Mouse (Mus musculus): Measurements from ENCODE around the gene Syngap1. TPM values are rescaled to one million over a fixed set of nuclear protein-coding genes. Genes with fewer than 3 reads are reported as not detected.

Gene Syngap1
- polyA plus RNA-seq, 1 experiment from 2014 or later = 1.5 TPM

DNA sequence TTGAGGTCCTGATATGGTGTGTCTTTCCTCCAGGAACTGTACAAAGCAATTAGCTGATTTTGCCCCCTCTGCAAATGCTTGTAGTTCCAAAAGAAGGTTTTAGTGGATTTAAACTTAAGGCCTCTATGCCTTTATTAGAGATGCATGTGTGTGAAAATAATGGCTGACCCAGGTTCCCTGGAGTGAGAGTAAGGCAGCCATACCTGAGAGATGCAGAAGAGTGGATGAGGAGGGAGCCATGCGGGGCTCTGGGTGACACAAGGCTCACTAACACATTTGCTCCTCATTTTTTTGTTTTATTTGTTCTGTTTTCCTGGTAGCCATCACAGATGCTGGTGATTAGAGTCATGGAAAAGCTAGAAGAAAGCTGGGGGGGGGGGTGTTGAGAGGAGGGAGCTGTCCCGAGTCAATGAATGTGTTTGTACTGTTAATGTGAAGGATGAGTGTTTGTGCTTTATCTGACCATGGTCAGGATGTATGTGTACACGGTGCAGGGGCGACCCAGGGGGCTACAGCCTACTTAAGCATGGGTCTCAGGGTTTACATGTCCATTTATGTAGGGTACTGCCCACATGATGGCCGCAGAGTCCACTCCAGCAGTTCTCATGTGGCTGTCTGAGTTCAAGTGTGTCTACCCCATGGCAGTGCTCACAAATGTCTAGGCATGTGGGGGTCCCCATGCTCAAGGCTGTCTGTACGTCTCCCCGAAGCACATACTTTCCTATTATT lies 9.7 kb downstream of the Syngap1 start:
- H3K36me3 ChIP-seq = peaks cover 13% of the 10 kb centered on the region
- H3K4me1 ChIP-seq = peaks cover 90% of the 10 kb centered on the region
- DNase-seq (ENCODE audit: low spot score) = no peak

DNA sequence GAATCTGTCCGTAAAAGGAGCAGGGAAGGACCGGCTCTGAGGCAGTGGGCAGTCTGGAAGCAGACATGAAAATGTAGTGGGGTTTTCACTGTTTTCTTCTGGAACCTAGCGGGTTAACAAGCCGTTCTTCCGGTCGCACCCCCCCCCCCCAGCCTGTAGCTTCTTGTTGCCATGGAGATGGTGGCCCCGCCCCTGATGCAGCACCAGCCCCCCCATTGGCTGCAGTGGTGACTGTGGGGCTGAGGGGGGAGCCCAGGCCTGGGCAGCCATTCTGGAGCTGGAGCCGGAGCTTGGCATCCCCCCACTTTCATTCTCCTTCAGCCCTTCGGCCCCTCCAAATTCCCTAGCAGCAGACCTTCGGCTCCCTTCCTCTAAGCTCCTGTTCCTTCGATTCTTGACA lies 10.4 kb downstream of the Syngap1 start:
- under 1% methylated on average over 11 of the region's 11 CpGs for WGBS
- peak overlapping the region; percentile 80 for H3K4me3 ChIP-seq
- no peaks in the 10 kb centered on the region for H3K9me3 ChIP-seq (replicated peaks)
- H3K27me3 ChIP-seq (ENCODE audit: low read depth, poor library complexity, severe bottlenecking) = 0 out of 2 replicates have a peak, but pooled peaks cover 12% of the 10 kb centered on the region
- H3K4me1 ChIP-seq = peaks cover 83% of the 10 kb centered on the region
- peak; percentile 90 for DNase-seq (ENCODE audit: low spot score)
- peaks cover 20% of the 10 kb centered on the region for H3K36me3 ChIP-seq
- peak overlapping the region; percentile 87 for H3K27ac ChIP-seq (replicated peaks)

More for the DNA sequence above, 9.7 kb downstream of the Syngap1 start:
- 0 out of 2 replicates have a peak, but pooled peaks cover 12% of the 10 kb centered on the region for H3K27me3 ChIP-seq (ENCODE audit: low read depth, poor library complexity, severe bottlenecking)
- H3K4me3 ChIP-seq = peak overlapping the region; percentile 80
- 39% methylated on average over 7 of the region's 7 CpGs for WGBS
- peak overlapping the region; percentile 92 for H3K27ac ChIP-seq (replicated peaks)
- no peaks in the 10 kb centered on the region for H3K9me3 ChIP-seq (replicated peaks)

DNA sequence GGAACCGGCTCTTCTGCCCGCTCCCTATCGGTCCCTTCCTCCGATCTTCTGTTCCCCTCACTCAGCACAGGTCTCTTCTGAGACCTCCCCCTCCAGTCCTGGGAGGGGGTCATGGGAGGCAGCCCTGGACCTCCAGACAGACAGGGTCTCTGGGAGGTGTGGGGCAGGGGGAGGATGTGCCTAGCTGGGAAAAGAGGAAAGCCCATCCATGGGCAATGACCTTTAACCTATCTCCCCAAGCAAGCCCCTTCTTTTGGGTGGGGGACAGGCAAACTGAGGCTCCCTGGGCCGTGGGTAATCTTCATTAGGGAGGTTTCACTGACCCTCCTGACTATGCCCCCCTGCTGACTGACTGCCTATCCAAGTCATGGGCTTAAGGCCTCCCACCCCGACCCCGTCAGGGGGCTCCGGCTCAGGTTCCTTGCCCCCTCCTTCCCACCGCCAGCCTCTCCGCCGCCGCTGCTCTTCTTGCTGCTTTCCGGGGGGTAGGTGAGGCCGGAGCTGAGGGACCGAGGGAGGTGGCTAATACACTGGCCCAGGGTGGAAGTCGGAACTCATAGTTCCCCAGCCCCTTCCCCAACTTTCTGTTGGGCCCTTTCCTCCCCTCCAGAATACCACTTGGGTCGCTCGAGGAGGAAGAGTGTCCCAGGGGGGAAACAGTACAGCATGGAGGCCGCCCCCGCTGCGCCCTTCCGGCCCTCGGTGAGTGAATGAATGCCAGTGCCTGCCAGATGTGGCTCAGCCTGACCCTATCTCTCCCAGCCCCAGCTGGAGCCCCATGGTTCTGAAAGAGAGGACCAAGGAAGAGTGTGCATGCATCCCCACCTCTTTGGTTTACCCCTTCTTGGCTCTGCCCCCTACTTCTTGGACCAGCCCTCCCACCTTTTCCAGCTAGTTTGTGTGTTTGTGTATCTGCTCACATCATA lies 11.2 kb downstream of the Syngap1 start:
- H3K4me1 ChIP-seq = peaks cover 75% of the 10 kb centered on the region
- peak overlapping the region; percentile 87 for H3K27ac ChIP-seq (replicated peaks)

DNA sequence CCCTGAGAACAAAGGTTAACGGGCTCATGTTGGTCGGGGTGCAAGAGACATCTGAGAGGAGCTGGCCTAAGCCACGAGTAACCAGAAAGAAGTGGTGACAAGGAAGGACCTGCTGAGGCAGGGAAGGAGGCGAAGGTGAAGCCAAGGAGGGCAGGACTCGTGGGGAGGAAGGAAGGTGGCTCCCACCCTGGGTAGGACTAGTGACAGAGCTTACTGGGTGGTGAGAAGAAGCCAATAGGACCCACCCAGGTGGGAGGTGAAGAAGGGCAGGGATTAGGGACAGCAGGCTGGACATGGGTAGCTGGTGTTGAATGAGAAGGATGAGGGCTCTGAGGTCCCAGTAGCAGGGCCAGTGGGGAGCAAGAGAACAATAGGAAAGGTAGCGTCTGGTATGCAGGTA lies 12.1 kb downstream of the Syngap1 start:
- H3K9me3 ChIP-seq (replicated peaks) = no peaks in the 10 kb centered on the region
- H3K27me3 ChIP-seq (ENCODE audit: low read depth, poor library complexity, severe bottlenecking) = 0 out of 2 replicates have a peak, but pooled peaks cover 12% of the 10 kb centered on the region
- H3K4me1 ChIP-seq = peaks cover 66% of the 10 kb centered on the region
- peaks cover 38% of the 10 kb centered on the region for H3K36me3 ChIP-seq
- DNase-seq (ENCODE audit: low spot score) = no peak
- peak overlapping the region; percentile 80 for H3K4me3 ChIP-seq
- peak overlapping the region; percentile 87 for H3K27ac ChIP-seq (replicated peaks)
- WGBS = 15% methylated on average over 6 of the region's 6 CpGs

More for the DNA sequence above, 11.2 kb downstream of the Syngap1 start:
- H3K9me3 ChIP-seq (replicated peaks) = no peaks in the 10 kb centered on the region
- DNase-seq (ENCODE audit: low spot score) = peak; percentile 28
- peak overlapping the region; percentile 80 for H3K4me3 ChIP-seq
- H3K36me3 ChIP-seq = peaks cover 28% of the 10 kb centered on the region
- 0 out of 2 replicates have a peak, but pooled peaks cover 12% of the 10 kb centered on the region for H3K27me3 ChIP-seq (ENCODE audit: low read depth, poor library complexity, severe bottlenecking)
- WGBS = under 1% methylated on average over 23 of the region's 23 CpGs

DNA sequence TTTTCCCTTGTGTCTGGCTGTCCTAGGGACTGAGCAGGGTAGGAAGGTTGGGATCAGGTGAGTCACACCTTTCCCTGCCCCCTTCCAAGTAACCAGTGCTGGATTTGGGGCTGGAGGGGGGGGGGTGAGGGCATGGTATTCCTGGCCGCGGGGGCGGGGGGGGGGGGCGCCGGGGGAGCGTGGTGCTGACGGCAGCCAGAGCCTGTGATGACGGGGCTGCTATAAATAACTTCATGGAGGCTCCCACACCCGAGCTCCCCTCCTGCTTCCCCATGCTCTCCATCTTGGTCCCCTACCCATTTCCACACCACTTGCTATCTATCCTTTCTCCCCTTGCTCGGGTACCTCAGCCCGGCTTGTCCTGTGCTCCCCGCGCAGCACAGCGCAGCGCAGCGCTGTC lies 12.7 kb downstream of the Syngap1 start:
- Histone ChIP-seq H3K36me3 (peaks cover 43% of the 10 kb centered on the region), H3K27ac (replicated peaks) (peak overlapping the region; percentile 64), H3K9me3 (replicated peaks) (no peaks in the 10 kb centered on the region), H3K27me3 (ENCODE audit: low read depth, poor library complexity, severe bottlenecking) (0 out of 2 replicates have a peak, but pooled peaks cover 12% of the 10 kb centered on the region), H3K4me1 (peaks cover 62% of the 10 kb centered on the region), H3K4me3 (peak overlapping the region; percentile 80)
- 16% methylated on average over 15 of the region's 16 CpGs for WGBS
- DNase-seq (ENCODE audit: low spot score) = no peak

DNA sequence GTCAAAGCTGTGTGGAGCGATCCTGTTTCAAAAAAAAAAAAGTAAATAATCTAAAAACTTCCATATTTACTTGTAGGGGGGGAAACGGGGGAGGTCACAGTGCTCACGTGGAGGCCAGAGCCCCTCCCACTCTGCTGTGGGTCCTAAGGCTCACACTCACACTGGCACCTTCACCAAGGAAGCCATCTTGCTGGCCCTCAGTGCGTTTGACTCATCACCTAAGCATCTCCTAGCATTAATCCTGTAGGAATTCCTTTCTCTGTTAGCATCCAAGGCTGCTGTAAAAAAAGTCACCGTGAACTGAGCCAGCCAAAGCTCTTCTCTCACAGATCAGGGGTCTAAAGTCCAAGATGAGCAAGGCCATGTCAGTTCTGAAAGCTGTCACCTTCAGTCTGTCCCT lies 15.3 kb downstream of the Syngap1 start:
- 85% methylated on average over 5 of the region's 5 CpGs for whole genome bisulfite sequencing
- Histone ChIP-seq H3K9me3 (replicated peaks) (no peaks in the 10 kb centered on the region), H3K4me1 (peaks cover 36% of the 10 kb centered on the region), H3K36me3 (peaks cover 69% of the 10 kb centered on the region), H3K4me3 (no peak overlapping the region), H3K27ac (replicated peaks) (no peak overlapping the region), H3K27me3 (ENCODE audit: low read depth, poor library complexity, severe bottlenecking) (0 out of 2 replicates have a peak, but pooled peaks cover 12% of the 10 kb centered on the region)
- no peak for DNase-seq (ENCODE audit: low spot score)

DNA sequence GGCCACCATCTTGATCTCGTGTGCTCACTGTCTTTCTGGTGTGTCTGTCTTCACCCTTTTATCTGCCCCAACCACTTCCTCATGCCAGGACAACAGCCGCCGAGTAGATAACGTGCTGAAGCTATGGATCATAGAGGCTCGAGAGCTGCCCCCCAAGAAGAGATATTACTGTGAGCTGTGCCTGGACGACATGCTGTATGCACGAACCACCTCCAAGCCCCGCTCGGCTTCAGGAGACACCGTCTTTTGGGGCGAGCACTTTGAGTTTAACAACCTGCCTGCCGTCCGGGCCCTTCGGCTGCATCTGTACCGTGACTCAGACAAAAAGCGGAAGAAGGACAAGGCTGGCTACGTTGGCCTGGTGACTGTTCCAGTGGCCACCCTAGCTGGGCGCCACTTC lies 15.8 kb downstream of the Syngap1 start:
- no peaks in the 10 kb centered on the region for H3K9me3 ChIP-seq (replicated peaks)
- H3K4me3 ChIP-seq = no peak overlapping the region
- H3K27me3 ChIP-seq (ENCODE audit: low read depth, poor library complexity, severe bottlenecking) = 0 out of 2 replicates have a peak, but pooled peaks cover 12% of the 10 kb centered on the region
- WGBS = 92% methylated on average over 18 of the region's 18 CpGs
- peaks cover 75% of the 10 kb centered on the region for H3K36me3 ChIP-seq
- peaks cover 30% of the 10 kb centered on the region for H3K4me1 ChIP-seq
- no peak for DNase-seq (ENCODE audit: low spot score)
- no peak overlapping the region for H3K27ac ChIP-seq (replicated peaks)

DNA sequence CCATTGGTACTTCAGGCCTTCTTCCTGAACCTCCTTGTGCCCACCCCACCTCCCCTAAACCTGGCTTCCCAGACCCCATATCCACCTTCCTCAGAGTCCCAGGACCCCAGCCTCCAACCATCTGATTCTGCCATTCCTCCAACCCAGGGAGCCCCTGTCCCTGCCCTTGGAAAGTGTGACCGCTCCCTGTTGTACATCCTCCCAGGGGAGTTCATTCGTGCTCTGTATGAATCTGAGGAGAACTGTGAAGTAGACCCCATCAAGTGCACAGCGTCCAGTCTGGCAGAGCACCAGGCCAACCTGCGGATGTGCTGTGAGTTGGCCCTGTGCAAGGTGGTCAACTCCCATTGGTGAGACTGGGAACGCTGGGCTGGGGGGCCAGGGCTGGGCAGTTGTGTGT lies 16.8 kb downstream of the Syngap1 start:
- Histone ChIP-seq H3K4me1 (peaks cover 20% of the 10 kb centered on the region), H3K27ac (replicated peaks) (no peak overlapping the region), H3K9me3 (replicated peaks) (no peaks in the 10 kb centered on the region), H3K36me3 (peaks cover 85% of the 10 kb centered on the region), H3K27me3 (ENCODE audit: low read depth, poor library complexity, severe bottlenecking) (0 out of 2 replicates have a peak, but pooled peaks cover 9% of the 10 kb centered on the region), H3K4me3 (no peak overlapping the region)
- no peak for DNase-seq (ENCODE audit: low spot score)
- WGBS = 95% methylated on average over 5 of the region's 5 CpGs

DNA sequence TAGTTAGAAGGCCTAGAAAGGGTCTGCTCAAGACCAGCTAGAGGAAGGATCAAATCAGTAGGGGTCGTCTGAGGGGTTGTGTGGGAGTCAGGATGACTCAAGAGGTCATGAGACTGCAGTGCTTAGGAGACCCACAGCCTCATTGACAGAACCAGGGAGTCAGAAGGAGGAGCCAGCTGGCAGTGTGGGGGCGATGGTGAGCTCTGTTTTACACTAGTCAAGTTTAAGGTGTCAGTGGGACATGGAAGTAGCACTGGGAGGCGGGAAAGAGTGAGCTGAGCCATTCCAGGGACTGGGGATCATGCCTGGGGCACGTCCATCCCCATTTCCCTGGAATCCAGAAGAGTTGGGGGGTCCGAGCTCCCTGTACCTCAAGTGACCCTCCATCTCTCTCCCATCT lies 17.8 kb downstream of the Syngap1 start:
- Histone ChIP-seq H3K36me3 (peaks cover 93% of the 10 kb centered on the region), H3K27me3 (ENCODE audit: low read depth, poor library complexity, severe bottlenecking) (no peaks in the 10 kb centered on the region), H3K9me3 (replicated peaks) (no peaks in the 10 kb centered on the region), H3K4me1 (peaks cover 10% of the 10 kb centered on the region), H3K27ac (replicated peaks) (no peak overlapping the region), H3K4me3 (no peak overlapping the region)
- 66% methylated on average over 5 of the region's 5 CpGs for WGBS
- DNase-seq (ENCODE audit: low spot score) = no peak

DNA sequence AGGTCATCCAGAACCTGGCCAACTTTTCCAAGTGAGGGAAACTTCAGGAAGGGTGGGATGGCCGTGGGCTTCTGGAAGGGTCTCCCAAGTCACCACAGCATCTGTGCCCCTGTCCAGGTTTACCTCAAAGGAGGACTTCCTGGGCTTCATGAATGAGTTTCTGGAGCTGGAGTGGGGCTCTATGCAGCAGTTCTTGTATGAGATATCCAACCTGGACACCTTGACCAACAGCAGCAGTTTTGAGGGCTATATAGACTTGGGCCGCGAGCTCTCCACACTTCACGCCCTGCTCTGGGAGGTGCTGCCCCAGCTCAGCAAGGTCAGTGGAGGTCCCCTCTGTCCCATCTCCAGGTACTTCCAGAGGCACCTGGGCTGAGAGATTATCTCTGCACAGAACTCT lies 18.8 kb downstream of the Syngap1 start:
- Histone ChIP-seq H3K27me3 (ENCODE audit: low read depth, poor library complexity, severe bottlenecking) (no peaks in the 10 kb centered on the region), H3K4me3 (no peak overlapping the region), H3K9me3 (replicated peaks) (no peaks in the 10 kb centered on the region), H3K27ac (replicated peaks) (no peak overlapping the region), H3K4me1 (peaks cover 3% of the 10 kb centered on the region; the same call in 1 of the 2 replicates), H3K36me3 (peaks cover 99% of the 10 kb centered on the region)
- DNase-seq (ENCODE audit: low spot score) = no peak
- WGBS = 97% methylated on average over 4 of the region's 4 CpGs

DNA sequence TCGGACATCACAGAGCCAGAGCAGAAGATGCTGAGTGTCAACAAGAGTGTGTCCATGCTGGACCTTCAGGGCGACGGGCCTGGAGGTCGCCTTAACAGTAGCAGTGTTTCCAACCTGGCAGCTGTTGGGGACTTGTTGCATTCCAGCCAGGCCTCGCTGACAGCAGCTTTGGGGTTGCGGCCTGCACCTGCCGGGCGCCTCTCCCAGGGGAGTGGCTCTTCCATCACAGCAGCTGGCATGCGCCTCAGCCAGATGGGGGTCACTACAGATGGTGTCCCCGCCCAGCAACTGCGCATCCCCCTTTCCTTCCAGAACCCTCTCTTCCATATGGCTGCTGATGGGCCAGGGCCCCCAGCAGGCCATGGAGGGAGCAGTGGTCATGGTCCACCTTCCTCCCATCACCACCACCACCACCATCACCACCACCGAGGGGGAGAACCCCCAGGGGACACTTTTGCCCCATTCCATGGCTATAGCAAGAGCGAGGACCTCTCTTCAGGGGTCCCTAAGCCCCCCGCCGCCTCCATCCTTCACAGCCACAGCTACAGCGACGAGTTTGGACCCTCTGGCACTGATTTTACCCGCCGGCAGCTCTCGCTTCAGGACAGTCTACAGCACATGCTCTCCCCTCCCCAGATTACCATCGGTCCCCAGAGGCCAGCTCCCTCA lies 20.7 kb downstream of the Syngap1 start:
- no peak for DNase-seq (ENCODE audit: low spot score)
- peaks cover 99% of the 10 kb centered on the region for H3K36me3 ChIP-seq
- H3K4me1 ChIP-seq = no peaks in the 10 kb centered on the region
- H3K27me3 ChIP-seq (ENCODE audit: low read depth, poor library complexity, severe bottlenecking) = no peaks in the 10 kb centered on the region
- no peak overlapping the region for H3K27ac ChIP-seq (replicated peaks)
- H3K4me3 ChIP-seq = no peak overlapping the region
- no peaks in the 10 kb centered on the region for H3K9me3 ChIP-seq (replicated peaks)
- 94% methylated on average over 21 of the region's 21 CpGs for WGBS

DNA sequence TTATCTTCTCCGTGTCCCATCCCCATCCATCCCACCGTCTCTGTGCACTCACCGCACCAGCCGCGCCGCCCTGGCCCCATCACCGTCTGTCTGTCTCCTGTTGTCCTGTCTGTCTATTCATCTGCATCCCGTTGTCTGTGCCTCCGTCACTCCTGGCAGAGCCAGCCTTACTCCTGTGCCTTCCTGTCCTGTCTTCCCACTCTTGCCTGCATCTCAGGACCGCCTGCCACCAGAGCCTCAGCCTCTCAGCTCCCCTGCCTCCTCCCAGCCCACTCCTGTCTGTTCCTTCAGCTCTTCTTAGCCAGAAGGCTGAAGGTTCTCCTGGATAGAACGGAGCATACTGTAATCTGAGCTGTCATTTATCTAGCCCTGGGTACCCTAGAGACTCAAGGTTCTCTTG lies 25.9 kb downstream of the Syngap1 start:
- Histone ChIP-seq H3K27ac (replicated peaks) (no peak overlapping the region), H3K27me3 (ENCODE audit: low read depth, poor library complexity, severe bottlenecking) (no peaks in the 10 kb centered on the region), H3K4me3 (no peak overlapping the region), H3K9me3 (replicated peaks) (no peaks in the 10 kb centered on the region), H3K4me1 (peaks cover 15% of the 10 kb centered on the region), H3K36me3 (peaks cover 91% of the 10 kb centered on the region)
- DNase-seq (ENCODE audit: low spot score) = no peak
- 89% methylated on average over 11 of the region's 11 CpGs for WGBS
